Mouse (Mus musculus): ENCODE results near the gene Sugct. TPM values are rescaled to one million over a fixed set of nuclear protein-coding genes. Genes with fewer than 3 reads are reported as not detected.

Sugct gene
- polyA plus RNA-seq, 1 experiment = 6.5 TPM

DNA sequence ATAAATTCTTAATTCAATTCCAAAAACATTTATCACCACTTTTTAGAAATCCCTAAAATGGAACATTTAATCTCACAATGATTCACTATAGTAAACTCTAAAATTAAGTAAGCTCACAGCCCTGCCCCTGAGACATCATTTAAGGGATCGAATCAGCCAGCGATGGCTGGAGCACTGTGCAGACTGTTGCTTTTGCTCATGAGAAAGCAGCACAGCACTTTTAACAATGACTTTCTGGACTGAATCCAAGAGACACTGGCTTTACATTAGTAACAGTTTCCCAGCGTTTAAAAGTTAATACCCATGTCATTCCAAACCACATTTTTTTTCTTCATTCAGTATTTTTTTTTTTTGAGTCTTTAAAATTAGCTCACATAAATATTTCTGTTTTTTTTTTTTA lies 398.9 kb downstream of the Sugct start:
- no peak for DNase-seq (ENCODE audit: low spot score)

DNA sequence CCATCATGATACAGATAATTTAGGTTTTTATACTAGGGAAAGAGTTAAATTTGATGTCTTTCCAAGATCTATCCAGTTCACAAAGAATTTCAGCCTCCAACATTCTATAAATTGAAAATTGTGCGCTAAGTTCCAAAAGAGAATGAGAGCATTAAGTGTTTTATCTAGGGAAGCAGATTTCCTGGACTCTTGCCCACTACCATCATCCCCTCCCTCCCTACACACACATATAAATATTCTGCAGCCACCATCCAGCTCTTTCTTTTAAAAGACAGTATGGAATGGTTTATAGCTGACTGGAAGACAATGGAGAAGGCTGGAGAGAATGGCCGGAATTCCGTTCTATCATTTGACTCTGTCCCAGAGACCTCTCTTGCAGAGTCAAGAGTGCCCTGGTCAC lies 404.3 kb downstream of the Sugct start:
- DNase-seq (ENCODE audit: low spot score) = no peak

DNA sequence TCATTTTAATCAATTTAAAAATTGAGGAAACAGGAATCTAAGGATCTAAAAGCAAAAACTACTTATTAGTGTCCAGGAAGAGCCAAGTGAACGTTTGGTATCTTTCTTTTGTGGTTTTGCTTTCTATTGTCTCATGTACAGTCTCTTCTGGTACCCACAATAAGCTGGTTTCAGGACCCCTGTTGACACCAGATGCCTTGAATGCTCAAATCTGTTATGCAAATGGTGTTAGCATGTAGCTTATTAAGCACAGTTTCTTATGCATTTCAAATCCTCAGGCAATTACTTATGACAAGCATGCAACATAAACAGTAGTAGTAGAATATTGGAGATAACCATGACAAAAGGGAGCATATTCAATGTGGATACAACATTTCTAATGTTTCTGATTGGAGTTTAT lies 407.0 kb downstream of the Sugct start:
- DNase-seq (ENCODE audit: low spot score) = no peak

DNA sequence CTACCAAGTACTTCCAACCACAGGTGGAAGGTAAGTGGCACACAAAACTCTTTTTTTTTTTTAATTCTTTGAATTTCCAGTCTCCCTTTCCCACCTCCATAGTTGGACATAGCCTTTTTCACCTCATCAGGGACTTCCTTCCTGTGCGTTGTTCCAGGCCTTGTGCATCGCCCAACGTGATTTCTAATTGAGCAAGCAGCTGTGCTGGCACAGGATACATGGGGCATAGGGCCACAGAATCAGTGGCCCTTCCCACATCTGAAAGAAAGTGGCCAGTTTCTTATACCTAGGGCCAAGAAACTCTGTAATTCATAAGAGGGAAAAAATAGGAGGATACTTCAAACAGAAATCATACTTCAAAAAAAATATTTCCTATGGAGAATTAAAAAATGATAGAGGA lies 449.4 kb downstream of the Sugct start:
- no peak for DNase-seq (ENCODE audit: low spot score)

DNA sequence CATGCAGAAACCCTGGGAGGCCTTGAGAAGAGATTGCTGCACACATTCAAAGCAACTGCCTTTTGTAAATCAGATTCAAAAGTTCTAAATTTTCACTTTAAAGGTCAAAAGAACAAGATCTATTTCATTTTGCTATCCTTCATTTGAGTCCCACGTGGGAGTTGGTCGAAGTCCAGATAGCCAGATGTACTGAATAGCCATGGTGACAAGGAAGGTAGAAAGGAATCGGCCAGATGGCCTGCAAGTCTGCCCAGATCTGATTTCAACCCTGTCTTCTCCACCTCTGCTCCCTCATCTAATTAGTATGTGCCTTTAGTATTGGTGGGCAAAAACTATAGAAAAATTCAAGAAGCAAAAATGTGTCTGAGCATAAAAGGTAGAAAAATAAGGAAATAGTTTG lies 478.8 kb downstream of the Sugct start:
- DNase-seq (ENCODE audit: low spot score) = no peak

DNA sequence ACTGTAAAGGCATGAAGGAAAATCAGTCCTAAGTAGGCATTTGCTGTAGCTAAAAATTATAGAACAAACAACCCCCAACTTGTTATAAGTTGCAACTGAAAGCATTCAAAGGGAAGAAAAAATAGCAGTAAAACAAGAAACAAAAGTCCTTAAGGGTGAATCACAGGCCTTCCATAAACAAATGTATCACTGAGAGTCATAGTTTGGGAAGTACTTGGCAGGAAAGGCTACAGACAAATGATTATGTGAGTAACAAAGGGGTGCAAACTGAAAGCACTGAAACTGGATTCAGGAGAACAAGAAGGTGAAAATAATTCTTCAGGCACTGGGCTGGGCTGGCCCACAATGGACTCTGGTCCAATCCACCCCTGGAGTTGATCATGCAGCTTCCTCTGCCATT lies 482.7 kb downstream of the Sugct start:
- DNase-seq (ENCODE audit: low spot score) = no peak

DNA sequence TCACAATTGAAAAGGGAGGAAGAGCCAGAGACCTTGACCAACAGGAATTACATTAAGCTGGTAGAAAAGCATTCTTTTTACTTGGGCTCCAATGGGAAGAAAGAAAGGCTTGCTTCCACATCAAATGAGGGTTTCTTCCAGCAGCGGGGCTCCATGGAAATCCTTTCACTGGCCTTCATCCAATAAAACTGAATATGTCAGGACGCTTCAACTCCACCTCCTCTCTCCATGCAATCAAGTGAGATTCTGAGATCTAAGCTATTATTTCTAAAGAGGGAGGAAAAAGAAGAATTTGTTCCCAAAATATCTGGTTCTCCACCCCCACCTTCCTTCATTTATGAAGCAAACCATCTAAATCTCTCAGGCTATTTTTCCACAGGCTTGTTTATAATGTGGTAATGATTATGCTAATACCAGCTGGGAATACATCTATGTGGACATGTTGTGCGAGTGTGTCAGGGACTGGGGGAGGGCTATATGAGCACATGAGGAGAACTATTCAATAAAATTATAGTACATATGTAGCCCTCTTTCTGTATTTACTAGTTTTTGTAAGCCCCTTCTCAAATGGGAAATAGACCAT lies 505.1 kb downstream of the Sugct start:
- DNase-seq (ENCODE audit: low spot score) = no peak

DNA sequence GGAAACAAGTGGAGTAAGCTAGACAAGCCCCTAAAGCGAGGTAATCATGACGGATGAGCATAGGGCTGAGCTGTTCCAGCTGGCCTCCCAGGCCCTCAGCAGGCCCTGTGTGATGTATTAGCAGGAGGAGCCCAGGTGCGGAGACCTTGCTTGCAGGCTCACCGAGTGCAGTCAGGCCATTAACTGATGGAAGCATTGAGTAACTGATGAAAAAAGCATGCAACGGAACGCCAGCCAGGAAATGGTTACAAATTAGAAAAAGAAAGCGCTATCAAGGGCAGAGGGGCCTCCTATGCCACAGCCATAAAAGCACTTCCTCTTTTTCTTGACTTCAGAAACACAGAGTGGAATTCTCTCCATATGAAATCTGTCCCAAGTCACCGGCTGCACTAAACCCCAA lies 510.1 kb downstream of the Sugct start:
- DNase-seq (ENCODE audit: low spot score) = no peak

DNA sequence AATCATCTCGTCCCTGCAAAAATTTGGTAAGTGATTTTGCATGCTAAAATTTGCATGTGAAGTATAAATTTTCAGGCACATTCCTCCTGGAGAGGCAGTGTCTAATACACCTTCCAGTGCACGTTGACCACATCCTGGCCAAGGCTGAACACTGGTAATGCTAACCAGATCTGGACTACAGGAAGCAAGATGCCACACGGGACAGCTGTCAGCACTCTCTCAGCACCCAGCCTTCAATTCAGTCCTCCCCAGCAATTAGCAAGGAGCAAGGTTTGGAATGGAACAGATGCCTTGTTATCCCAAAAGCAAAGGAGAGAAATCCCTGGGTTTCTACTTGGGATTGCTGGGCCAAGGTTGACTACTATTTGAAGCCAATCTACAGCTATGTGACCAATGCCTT lies 529.4 kb downstream of the Sugct start:
- DNase-seq (ENCODE audit: low spot score) = no peak

DNA sequence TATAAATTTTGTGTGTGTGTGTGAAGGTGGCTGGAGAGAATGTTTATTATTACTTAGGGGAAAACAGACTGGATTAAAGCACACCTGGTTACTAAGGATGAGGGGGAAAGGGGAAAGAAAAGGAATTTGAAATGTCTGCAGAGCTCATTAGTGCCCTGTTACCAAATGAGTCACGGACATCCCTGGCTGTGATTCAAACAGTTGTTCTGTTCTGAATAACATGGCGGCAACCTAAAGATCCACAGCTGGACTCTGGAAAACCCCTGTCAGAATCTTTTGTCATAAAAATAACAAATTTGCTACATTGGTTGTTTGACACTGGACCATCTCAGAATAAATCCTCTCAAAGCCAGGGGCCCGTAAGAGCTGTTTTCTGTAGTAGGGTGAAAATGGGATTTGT lies 530.6 kb downstream of the Sugct start:
- DNase-seq (ENCODE audit: low spot score) = no peak

DNA sequence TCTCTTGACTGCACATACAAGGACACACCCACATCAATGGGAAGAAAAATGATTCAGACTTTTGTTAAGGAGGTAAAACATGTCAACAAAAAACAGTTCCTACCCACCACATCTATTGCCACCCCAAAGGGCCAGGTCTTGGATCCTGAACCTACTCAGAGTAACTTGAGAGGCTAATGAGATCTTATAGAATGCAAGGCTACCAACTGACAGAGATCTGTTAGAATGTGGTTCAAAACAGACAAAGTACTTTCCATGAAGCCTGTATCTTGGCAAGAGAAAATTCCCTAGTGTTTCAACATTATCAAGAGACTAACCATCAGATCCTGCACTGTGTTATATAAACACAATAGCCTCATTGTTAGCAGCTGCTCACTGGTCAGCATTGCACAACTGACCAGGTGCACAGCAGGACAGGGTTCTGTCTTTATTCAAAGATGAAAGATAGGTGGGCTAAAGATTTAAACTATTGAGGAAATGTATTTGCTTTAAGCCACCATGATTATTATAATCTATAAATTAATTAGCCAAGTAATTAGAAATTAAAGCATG lies 548.8 kb downstream of the Sugct start:
- no peak for DNase-seq (ENCODE audit: low spot score)

DNA sequence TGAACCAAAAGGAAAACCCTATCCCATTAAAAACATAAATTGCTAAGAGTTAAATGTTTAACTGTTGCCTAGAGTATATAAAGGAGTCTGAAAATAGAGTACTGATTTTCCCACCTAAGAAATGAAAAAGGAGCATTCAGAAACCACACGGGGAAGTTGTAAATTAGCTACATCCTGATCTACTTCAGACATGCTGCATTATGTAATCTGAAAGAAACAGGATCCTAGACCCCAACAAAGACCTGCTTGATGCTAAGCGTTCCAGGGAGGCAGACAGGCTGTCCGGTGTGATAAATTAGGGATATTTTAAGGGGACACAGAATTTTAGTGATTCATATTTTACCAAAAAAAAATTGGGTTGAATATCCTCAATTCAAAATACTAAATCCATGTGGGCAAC lies 579.3 kb downstream of the Sugct start:
- no peak for DNase-seq (ENCODE audit: low spot score)

DNA sequence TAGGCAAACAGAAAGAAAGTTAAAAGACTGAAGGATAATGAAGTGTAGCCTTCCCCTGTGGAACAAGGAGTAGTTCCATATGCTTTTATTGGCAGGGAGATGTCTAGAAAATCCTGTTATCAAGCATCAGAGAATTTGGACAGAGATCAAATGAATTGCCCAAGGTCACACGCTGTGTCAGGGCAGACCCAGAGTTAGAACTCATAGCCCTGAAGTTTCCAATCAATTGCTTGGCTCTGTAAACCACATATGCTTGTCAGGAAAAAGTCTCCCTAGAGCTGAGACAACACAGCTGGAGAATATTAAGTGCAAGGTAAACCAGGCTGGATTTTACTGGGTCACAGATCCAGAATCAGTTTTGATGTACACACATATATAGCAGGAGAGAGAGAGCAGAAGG lies 593.0 kb downstream of the Sugct start:
- no peak for DNase-seq (ENCODE audit: low spot score)

DNA sequence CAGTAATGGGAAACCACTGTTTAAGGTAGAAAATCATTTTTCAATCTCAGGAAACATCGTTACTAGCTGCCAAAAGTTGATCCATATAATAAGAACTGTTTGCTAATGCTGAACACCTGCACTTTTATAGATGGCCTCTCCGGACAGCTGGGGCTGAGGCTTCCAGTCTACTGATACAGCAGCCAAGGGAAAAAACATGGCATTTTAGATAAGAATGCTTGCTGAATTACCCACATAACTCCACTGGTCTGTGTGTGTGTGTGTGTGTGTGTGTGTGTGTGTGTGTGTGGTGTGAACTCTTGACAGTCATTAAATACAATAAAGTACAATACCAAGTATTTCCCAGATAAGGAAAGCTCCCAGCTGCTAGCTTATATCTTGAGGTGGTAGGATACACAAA lies 608.8 kb downstream of the Sugct start:
- DNase-seq (ENCODE audit: low spot score) = no peak

DNA sequence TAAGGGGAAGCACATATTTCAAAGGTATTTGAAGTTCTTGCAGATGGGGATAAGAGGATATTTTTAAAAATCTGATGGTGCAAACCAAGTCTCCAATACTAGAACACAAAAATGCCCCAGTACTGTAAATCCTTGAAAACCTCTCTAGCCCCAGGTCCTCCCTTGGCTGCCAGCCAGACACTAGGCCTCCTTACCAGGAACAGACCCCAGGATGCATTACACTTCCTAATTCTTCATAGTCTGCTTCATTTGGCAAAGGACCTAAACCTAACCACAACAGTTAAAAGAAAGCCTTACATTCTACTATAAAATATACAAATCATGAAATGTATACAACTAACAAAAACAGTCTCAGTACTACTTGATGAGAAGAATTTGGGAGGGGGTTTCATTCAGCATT lies 609.2 kb downstream of the Sugct start:
- no peak for DNase-seq (ENCODE audit: low spot score)

DNA sequence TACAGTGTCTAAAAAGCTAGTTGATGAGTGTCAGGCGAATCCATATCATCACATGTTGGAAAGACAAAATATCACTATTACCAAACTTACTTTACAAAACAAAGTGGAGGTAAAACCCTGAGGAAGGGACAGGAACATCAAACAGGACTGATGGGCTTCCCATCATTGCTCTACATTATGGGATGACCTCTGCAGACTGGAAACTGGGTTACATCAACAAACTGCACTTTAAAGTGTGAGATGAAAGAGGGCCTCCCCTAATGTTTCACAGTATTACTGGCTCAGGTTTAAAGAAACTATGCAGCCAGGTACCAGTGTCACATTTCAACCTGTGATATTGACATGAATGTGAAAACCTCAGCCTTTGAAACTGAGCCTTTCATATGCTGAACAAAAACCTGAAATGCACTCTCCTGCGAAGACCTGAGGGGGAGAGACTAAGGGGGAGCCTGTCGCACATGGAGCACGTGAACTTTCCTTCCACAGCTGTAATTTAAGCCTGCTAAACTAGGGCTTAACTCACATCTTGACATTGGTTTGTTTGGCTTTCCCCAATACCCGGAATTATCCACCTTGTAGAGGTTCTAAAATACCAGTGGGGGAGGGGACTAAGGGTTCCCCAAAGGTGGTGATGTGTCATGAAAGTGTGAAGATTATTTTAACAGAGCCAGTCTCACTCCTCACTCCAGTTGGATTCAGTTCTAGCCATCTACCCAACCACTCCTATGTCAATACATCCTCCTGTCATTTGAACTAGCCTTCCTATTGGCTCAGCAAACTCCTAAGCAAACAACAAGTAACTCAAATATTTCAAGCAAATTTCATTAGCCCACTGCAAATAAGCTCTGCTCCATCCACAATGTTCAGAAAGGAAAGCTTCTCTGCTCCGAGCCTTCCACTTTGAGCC lies 610.2 kb downstream of the Sugct start:
- no peak for DNase-seq (ENCODE audit: low spot score)

DNA sequence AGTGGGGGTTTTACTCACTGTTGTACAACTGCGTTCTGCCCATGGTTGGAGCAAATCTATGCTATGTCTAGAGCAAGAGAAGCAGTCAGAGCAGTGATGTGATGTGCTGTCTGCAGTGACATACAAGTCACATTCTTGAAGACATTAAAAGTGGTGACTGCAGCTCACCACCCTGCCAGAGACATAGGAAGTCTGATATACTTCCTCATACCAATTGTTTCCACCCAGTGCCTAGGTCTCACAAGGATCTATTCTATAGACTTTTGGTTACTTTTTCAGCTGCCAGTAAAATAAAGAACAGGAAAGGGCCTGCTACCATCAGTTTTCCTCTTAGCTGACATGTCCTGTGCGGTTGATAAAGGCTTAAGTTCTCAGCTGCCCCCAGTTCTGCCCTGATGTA lies 613.7 kb downstream of the Sugct start:
- no peak for DNase-seq (ENCODE audit: low spot score)

DNA sequence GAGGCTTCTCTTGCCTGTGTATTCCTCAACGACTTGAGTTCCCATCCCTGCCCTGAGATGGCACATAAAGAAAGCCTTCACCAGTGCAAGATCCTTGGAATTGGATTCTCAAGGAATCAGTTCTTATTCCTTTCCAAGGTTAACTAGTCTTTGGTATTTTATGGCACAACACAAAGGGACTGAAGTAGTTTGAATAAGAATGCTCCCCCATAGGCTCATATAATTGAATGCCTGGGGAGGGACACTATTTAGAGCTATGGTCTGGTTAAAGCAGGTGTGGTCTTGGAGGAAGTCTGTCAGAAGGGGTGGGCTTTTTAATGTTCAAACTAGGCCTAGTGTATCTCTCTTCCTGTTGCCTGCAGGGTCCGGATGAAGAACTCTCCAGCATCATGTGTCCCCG lies 629.8 kb downstream of the Sugct start:
- no peak for DNase-seq (ENCODE audit: low spot score)

DNA sequence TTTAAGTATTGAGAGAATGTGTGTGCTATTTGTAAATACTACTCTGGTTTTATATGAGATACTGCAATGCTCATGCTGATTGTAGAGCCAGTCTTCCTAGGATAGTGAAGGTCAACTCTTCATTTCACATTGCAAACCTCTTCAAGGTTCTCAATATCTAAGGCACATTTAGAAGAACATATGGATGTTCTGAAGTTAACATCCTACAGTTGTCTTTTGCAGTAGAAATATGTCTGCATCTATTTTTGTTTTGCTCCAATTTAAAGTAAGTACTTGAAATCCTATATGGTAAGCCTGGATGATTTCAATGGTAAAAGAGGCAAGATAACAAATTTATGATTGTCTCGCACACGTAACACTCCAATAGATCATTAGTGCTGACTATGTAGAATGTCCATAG lies 638.7 kb downstream of the Sugct start:
- DNase-seq (ENCODE audit: low spot score) = no peak

DNA sequence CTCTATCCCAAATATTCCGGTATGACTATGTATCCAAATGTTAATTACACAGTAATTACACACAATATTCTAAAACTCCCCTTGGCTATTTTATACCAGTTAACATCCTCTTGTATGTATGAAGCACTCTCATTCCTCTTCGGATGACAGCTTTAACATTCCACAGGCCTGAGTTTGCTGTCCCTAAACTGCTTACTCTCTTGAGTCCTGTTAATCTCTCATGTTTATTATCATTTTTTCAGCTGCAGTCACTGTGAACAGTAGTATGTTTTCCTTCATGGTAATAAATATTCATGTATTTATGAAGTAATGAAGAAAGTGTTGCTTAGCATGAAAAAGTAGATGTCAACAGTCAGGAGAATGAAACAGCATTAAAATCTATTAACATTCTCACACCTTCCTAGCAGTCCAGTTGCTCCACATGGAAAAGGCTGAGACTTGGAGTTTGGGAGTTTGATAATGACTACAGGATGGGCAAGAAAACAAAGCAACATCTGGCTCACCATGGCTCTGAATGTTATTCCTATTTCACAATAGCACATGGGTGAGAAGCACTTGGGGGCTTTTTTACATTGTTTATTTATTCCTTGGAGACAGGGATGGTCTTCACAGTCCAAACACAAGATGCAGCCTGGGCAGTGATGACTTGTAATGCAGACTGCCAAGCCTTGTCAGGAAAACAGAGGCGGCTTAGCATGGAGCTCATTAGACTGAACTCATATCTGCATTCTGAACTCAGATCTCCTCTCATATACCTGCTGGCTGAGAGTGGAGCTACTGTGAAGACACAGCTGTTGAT lies 651.7 kb downstream of the Sugct start:
- no peak for DNase-seq (ENCODE audit: low spot score)

DNA sequence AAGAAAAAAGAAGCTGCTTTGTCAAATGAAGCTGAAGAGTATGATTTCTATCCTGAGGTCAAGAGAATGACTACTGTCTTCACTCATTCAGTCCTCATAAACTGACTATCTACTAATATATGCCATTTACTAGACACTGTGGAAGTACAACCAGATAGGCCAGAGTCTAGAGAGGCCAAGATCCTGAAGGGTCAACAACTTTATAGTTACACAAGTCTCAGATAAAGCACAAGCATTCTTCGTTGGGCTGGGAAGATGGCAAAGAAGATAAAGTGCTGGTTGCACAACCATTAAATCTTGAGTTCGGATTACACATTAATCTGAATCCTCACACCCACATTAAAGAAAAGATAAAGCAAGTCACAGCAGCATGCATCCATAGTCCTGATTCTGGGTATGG lies 653.0 kb downstream of the Sugct start:
- no peak for DNase-seq (ENCODE audit: low spot score)

DNA sequence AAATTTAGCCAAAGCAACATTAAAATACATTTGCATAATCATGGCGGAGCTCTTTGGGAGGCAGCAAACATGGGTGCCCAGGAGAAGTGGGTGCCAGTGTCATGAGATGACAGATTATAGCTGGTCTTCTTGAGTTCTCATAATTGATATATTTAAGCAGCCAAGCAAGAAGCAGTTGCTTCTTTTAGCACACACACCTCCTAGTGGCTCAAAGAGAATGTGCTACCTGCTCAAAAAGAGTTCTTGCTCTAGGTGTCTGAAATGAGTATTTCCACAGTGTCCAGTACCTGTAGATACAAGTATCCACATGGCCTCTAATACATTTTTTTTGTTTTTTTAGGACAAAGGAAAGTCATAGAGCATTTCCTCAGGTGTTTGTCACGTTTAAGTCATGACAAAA lies 655.6 kb downstream of the Sugct start:
- no peak for DNase-seq (ENCODE audit: low spot score)

DNA sequence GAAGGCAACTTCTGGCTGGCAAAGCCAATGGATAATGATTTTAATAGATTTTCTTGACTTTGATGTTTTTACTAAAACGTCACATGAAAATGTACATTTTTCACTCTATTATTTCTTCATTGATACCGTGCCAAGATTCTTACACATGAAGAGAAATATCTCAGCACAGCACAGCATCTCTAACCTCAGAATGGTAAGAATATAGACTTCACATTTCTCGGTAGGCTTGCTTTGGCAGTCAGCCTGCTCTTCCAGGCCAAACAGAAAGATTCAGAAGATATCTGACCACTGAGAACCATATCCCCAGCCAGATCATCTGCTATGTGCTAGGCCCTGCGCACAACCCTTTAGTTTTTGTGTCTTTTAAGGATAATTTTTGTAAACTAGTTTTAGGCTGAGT lies 657.0 kb downstream of the Sugct start:
- no peak for DNase-seq (ENCODE audit: low spot score)

Measured in urinary bladder, adult 2 months (tissue).